ENCODE assay signal across 8 mouse cellular contexts in the genomic region with DNA sequence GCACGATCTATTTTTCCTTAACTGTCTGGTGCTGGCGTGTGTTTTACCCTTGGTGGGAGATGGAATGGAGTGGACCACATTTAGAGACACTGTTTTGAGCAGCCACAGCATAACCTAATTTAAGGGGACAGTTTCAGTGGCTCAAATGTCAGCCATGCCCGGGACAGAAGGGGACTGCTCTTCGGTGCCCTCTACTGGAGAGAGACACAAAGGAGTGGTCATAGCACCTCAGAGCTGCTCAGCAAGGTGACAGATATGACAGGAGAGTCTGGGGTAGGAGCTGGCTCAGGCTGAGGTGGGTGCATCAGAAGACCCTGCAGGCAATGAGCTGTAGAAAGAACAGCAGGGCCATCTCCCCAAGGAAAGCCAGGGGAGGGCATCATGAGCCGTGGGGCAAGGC. TPM values are rescaled to one million over a fixed set of nuclear protein-coding genes. Genes with fewer than 3 reads are reported as not detected.
DNase-seq lines count a peak whose midpoint lies in the region; ATAC-seq lines count a peak whose summit lies in the region.

No protein-coding gene starts in this region.

- peak; percentile 47 for DNase-seq in gastrocnemius, postnatal 10 days
- DNase-seq in gastrocnemius, postnatal 25 days: no peak
- peak; percentile 22 for DNase-seq in urinary bladder, postnatal 14 days (ENCODE audit: low spot score)
- no peak for DNase-seq in urinary bladder, adult 2 months (ENCODE audit: low spot score)
- peak; percentile 40 for DNase-seq in forelimb bud, embryonic 11.5 days (ENCODE audit: low read depth, low spot score)
- DNase-seq in naive thymus-derived CD4-positive, alpha-beta T cell, adult 2 months (ENCODE audit: low read depth): peak; percentile 52
- no peak for DNase-seq in testis, postnatal 10 days (ENCODE audit: low spot score)

- ATAC-seq in erythroid progenitor cell, adult 5-6 weeks (replicated peaks; ENCODE audit: low FRiP score, poor library complexity, severe bottlenecking): no peak

RNA-seq across cellular contexts. Expression of a gene that starts 15.3 kb away (rescaled TPM):
- total RNA-seq in gastrocnemius, postnatal 10 days (2021): 10 to 100 TPM; 14.1 to 20.8 TPM
- 10 to 100 TPM; 16.8 to 18.5 TPM for total RNA-seq in gastrocnemius, postnatal 25 days (2021)
- 7.0 and 7.7 TPM in 2 replicates for polyA plus RNA-seq in urinary bladder, adult 2 months (2012; rRNA removed)
- total RNA-seq in erythroid progenitor cell, adult 5-6 weeks (2015; ENCODE audit: low replicate concordance): 2.9 TPM in 1 of 2 replicates, not detected in the other
- 3.9 and 4.5 TPM in 2 replicates for total RNA-seq in erythroid progenitor cell, adult 5-6 weeks (2017; ENCODE audit: low replicate concordance)

Comparison
In these comparisons a context has a peak if more than half of its experiments do, and no peak if none do; other contexts are left out.
1. DNase-seq: peak in gastrocnemius, postnatal 10 days (single experiment), urinary bladder, postnatal 14 days (single experiment), forelimb bud, embryonic 11.5 days (single experiment) and naive thymus-derived CD4-positive, alpha-beta T cell, adult 2 months (single experiment); none in gastrocnemius, postnatal 25 days (single experiment), urinary bladder, adult 2 months (single experiment) and testis, postnatal 10 days (single experiment).